Mouse (Mus musculus) embryonic facial prominence, embryonic 11.5 days (tissue): ENCODE results near the gene Gcc1. TPM values are rescaled to one million over a fixed set of nuclear protein-coding genes. Genes with fewer than 3 reads are reported as not detected.

Experiments used
- ATAC-seq: fragments of 200-750 bp; cut with Nextera tagmentation; replicated peaks from 2 replicates; pipeline ENCODE4 v1.8.0; 2017; ENCODE audit warnings: low read depth; ENCODE audit not compliant: insufficient number of reproducible peaks, low FRiP score, low TSS enrichment
- DNase-seq: peaks from one replicate; pipeline ENCODE4 v3.0.0-alpha.2; 2015; ENCODE audit warnings: low spot score
- H3K27ac ChIP-seq: fragments of 300-500 bp; sonication (generic); replicated peaks from 2 replicates; pipeline ENCODE4 v1.5.1; 2014; ENCODE audit warnings: mild to moderate bottlenecking, low read depth, low read length, control low read depth
- H3K27me3 ChIP-seq: fragments of 300-500 bp; sonication (generic); 2 replicates; pipeline ENCODE4 v1.6.1; 2014; ENCODE audit warnings: mild to moderate bottlenecking, low read length, moderate library complexity, mixed read lengths; ENCODE audit not compliant: control insufficient read depth, insufficient read depth
- H3K36me3 ChIP-seq: fragments of 300-500 bp; sonication (generic); replicated peaks from 2 replicates; pipeline ENCODE4 v1.6.1; 2014; ENCODE audit warnings: low read depth, mild to moderate bottlenecking, low read length, moderate library complexity, mixed read lengths; ENCODE audit not compliant: control insufficient read depth, insufficient read depth
- H3K4me1 ChIP-seq: fragments of 300-500 bp; sonication (generic); 2 replicates; pipeline ENCODE4 v1.6.1; 2014; ENCODE audit warnings: low read length, mixed read lengths; ENCODE audit not compliant: control insufficient read depth, insufficient read depth
- H3K4me2 ChIP-seq: fragments of 300-500 bp; sonication (generic); 2 replicates; pipeline ENCODE4 v1.6.1; 2014; ENCODE audit warnings: low read depth, mild to moderate bottlenecking, control low read depth, low read length, moderate library complexity
- H3K4me3 ChIP-seq: fragments of 300-500 bp; sonication (generic); 2 replicates; pipeline ENCODE4 v1.5.1; 2014; ENCODE audit warnings: low read depth, low read length, control low read depth
- H3K9ac ChIP-seq: fragments of 300-500 bp; sonication (generic); replicated peaks from 2 replicates; pipeline ENCODE4 v1.6.1; 2014; ENCODE audit warnings: mild to moderate bottlenecking, control low read depth, low read length
- H3K9me3 ChIP-seq: fragments of 300-500 bp; sonication (generic); replicated peaks from 2 replicates; pipeline ENCODE4 v1.6.1; 2016; ENCODE audit warnings: mild to moderate bottlenecking, low read length, inconsistent platforms, mixed read lengths; ENCODE audit not compliant: control insufficient read depth
- WGBS: fragments of 180-500 bp; shearing (Covaris S2); extraction: QIAGEN DNeasy Blood & Tissue Kit; methylation state at CpG from one replicate; pipeline ENCODE4 v1.1.7; 2014; 5-methylcytosine and 5-hydroxymethylcytosine counted together
- polyA plus RNA-seq: library from polyadenylated mRNA; unstranded; fragments of >200 nt; fragmentation: Nextera tagmentation; extraction: Ambion mirVana; gene quantifications from 2 replicates; pipeline ENCODE4 v1.2.1, GENCODE M21; 2014

Gene Gcc1
- polyA plus RNA-seq, 1 experiment from 2014 or later: 7.4 TPM

- Histone ChIP-seq H3K4me2 (no peak overlapping the region), H3K27me3 (no peaks in the 10 kb centered on the region), H3K4me3 (no peak overlapping the region), H3K9me3 (no peaks in the 10 kb centered on the region), H3K36me3 (no peaks in the 10 kb centered on the region), H3K9ac (no peak overlapping the region), H3K4me1 (no peaks in the 10 kb centered on the region), H3K27ac (no peak overlapping the region)
- no peak for ATAC-seq
- DNase-seq: no peak
These were observed 31.1 kb upstream of the Gcc1 start for GRCm38 (mm10) chr6:28459221-28459668.

- Histone ChIP-seq H3K9me3 (no peaks in the 10 kb centered on the region), H3K4me1 (no peaks in the 10 kb centered on the region), H3K4me3 (no peak overlapping the region), H3K27ac (no peak overlapping the region), H3K27me3 (peaks cover 18% of the 10 kb centered on the region), H3K4me2 (no peak overlapping the region), H3K36me3 (no peaks in the 10 kb centered on the region), H3K9ac (no peak overlapping the region)
- ATAC-seq (no peak), DNase-seq (no peak)
- WGBS: under 1% methylated on average over 12 of the region's 12 CpGs
These were observed 22.8 kb upstream of the Gcc1 start for GRCm38 (mm10) chr6:28450977-28451376.

- H3K9me3 ChIP-seq: no peaks in the 10 kb centered on the region
- H3K27me3 ChIP-seq: peaks cover 18% of the 10 kb centered on the region
- H3K36me3 ChIP-seq: no peaks in the 10 kb centered on the region
- WGBS: 16% methylated on average over 5 of the region's 5 CpGs
- H3K9ac ChIP-seq: no peak overlapping the region
- no peaks in the 10 kb centered on the region for H3K4me1 ChIP-seq
- no peak for ATAC-seq
- no peak overlapping the region for H3K27ac ChIP-seq
- DNase-seq: peak; percentile 35
- no peak overlapping the region for H3K4me2 ChIP-seq
- no peak overlapping the region for H3K4me3 ChIP-seq
These were observed 22.3 kb upstream of the Gcc1 start for GRCm38 (mm10) chr6:28450481-28450880.

GRCm38 (mm10) chr6:28449253-28449652 is 21.1 kb upstream of the Gcc1 start, which contains the start of gene Pax4:
TSS of gene Pax4 (minus strand) at chr6:28449353.
- no peak within 1 kb of the TSS for H3K4me3 ChIP-seq
- ATAC-seq: no peak

GRCm38 (mm10) chr6:28447937-28448336 is 19.7 kb upstream of the Gcc1 start:
- Histone ChIP-seq H3K36me3 (no peaks in the 10 kb centered on the region), H3K4me2 (no peak overlapping the region), H3K4me3 (no peak overlapping the region), H3K9ac (no peak overlapping the region), H3K27ac (no peak overlapping the region), H3K4me1 (no peaks in the 10 kb centered on the region), H3K27me3 (peaks cover 18% of the 10 kb centered on the region), H3K9me3 (no peaks in the 10 kb centered on the region)
- ATAC-seq (no peak), DNase-seq (no peak)
- 84% methylated on average over 7 of the region's 7 CpGs for WGBS

More at GRCm38 (mm10) chr6:28449253-28449652, 21.1 kb upstream of the Gcc1 start, which contains the start of gene Pax4:
- Histone ChIP-seq H3K27me3 (peaks cover 18% of the 10 kb centered on the region), H3K27ac (no peak within 1 kb of the TSS), H3K4me1 (no peaks in the 10 kb centered on the region), H3K36me3 (no peaks in the 10 kb centered on the region), H3K4me2 (no peak within 1 kb of the TSS), H3K9ac (no peak within 1 kb of the TSS), H3K9me3 (no peaks in the 10 kb centered on the region)
- WGBS: 74% methylated on average over 2 of the region's 2 CpGs
- no peak for DNase-seq

- H3K9me3 ChIP-seq: no peaks in the 10 kb centered on the region
- DNase-seq (no peak), ATAC-seq (no peak)
- no peak overlapping the region for H3K27ac ChIP-seq
- no peak overlapping the region for H3K4me2 ChIP-seq
- H3K36me3 ChIP-seq: no peaks in the 10 kb centered on the region
- no peak overlapping the region for H3K9ac ChIP-seq
- 71% methylated on average over 6 of the region's 6 CpGs for WGBS
- H3K4me3 ChIP-seq: no peak overlapping the region
- H3K27me3 ChIP-seq: no peaks in the 10 kb centered on the region
- H3K4me1 ChIP-seq: no peaks in the 10 kb centered on the region
These were observed 3.3 kb upstream of the Gcc1 start for GRCm38 (mm10) chr6:28431538-28431855.

GRCm38 (mm10) chr6:28430795-28431537 is 2.8 kb upstream of the Gcc1 start:
- H3K9ac ChIP-seq: no peak overlapping the region
- H3K36me3 ChIP-seq: no peaks in the 10 kb centered on the region
- DNase-seq (no peak), ATAC-seq (no peak)
- H3K27ac ChIP-seq: no peak overlapping the region
- no peak overlapping the region for H3K4me3 ChIP-seq
- H3K9me3 ChIP-seq: no peaks in the 10 kb centered on the region
- H3K4me1 ChIP-seq: no peaks in the 10 kb centered on the region
- H3K27me3 ChIP-seq: no peaks in the 10 kb centered on the region
- 81% methylated on average over 10 of the region's 10 CpGs for WGBS
- H3K4me2 ChIP-seq: no peak overlapping the region

GRCm38 (mm10) chr6:28429870-28430269 is 1.7 kb upstream of the Gcc1 start:
- DNase-seq (no peak), ATAC-seq (no peak)
- no peaks in the 10 kb centered on the region for H3K27me3 ChIP-seq
- H3K27ac ChIP-seq: no peak overlapping the region
- 90% methylated on average over 11 of the region's 11 CpGs for WGBS
- H3K36me3 ChIP-seq: no peaks in the 10 kb centered on the region; the same call in 1 of the 2 replicates
- no peak overlapping the region for H3K4me2 ChIP-seq
- H3K4me3 ChIP-seq: no peak overlapping the region
- no peak overlapping the region for H3K9ac ChIP-seq
- no peaks in the 10 kb centered on the region for H3K4me1 ChIP-seq
- no peaks in the 10 kb centered on the region for H3K9me3 ChIP-seq
